14 mouse cellular contexts compared by ENCODE assay signal in the genomic region with DNA sequence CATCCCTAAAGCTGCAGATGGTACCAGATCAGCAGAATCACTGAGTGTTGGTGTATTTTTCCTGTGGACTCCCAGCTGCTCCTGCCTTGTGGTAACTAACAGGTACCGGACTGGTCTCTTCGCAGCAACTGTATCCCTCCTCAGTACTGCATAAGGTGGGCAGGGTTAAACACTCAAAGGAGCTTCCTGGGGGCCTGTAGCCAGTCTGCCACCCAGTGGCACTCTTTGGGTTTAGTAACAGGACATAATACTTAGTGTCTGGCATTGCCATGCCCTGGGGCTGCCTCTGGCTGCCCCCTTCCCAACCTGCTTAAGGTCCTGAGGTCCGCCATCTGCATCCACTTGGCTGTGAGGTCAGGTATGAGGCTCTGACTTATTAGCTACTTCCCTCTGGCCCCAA.
DNase-seq lines count a peak whose midpoint lies in the region; ATAC-seq and TF ChIP-seq lines count a peak whose summit lies in the region.
"Had no signal": no experiment of that assay in that cellular context is flagged by ENCODE, and none has a peak within 500 bp of the region (broad histone marks: within the 10 kb centered on the region; RNA-seq: fewer than 3 reads in every experiment).

No protein-coding gene starts in this region.

- no peak overlapping the region for H3K4me2 ChIP-seq in midbrain, embryonic 13.5 days (replicated peaks)
- no peak overlapping the region for H3K4me2 ChIP-seq in midbrain, embryonic 16.5 days (ENCODE audit: low read length)
- H3K4me2 ChIP-seq in intestine, postnatal 0 days (replicated peaks; ENCODE audit: low read depth), result no peak overlapping the region
- H3K4me2 ChIP-seq: heart, embryonic 11.5 days; kidney, embryonic 15.5 days had no signal

- peaks cover 26% of the 10 kb centered on the region for H3K4me1 ChIP-seq in midbrain, embryonic 13.5 days (replicated peaks)
- peaks cover 6% of the 10 kb centered on the region; the same call in 1 of the 2 replicates for H3K4me1 ChIP-seq in midbrain, embryonic 16.5 days (ENCODE audit: control insufficient read depth, insufficient read depth, low read length)
- H3K4me1 ChIP-seq in intestine, postnatal 0 days (replicated peaks; ENCODE audit: control insufficient read depth, insufficient read depth, low read length), result no peaks in the 10 kb centered on the region
- H3K4me1 ChIP-seq: kidney, embryonic 15.5 days had no signal

- no peak overlapping the region for H3K4me3 ChIP-seq in midbrain, embryonic 13.5 days (replicated peaks)
- H3K4me3 ChIP-seq in midbrain, embryonic 16.5 days (ENCODE audit: low read depth, low read length), result no peak overlapping the region
- H3K4me3 ChIP-seq in intestine, postnatal 0 days (ENCODE audit: low read depth, low read length), result no peak overlapping the region
- H3K4me3 ChIP-seq: kidney, embryonic 15.5 days had no signal

- peak; percentile 44 for TF ChIP-seq CTCF in intestine, postnatal 0 days (IDR thresholded peaks at IDR 0.05; ENCODE audit: low read depth)

- H3K9me3 ChIP-seq in midbrain, embryonic 13.5 days, result no peaks in the 10 kb centered on the region
- H3K9me3 ChIP-seq in midbrain, embryonic 16.5 days (replicated peaks; ENCODE audit: control insufficient read depth, low read length, poor library complexity, severe bottlenecking), result no peaks in the 10 kb centered on the region
- H3K9me3 ChIP-seq in intestine, postnatal 0 days (ENCODE audit: control insufficient read depth), result no peaks in the 10 kb centered on the region
- H3K9me3 ChIP-seq: kidney, embryonic 15.5 days had no signal

- 90% methylated on average over 3 of the region's 3 CpGs for WGBS in midbrain, embryonic 13.5 days
- WGBS in midbrain, embryonic 16.5 days, result 86% methylated on average over 3 of the region's 3 CpGs
- WGBS in intestine, postnatal 0 days, result 82% methylated on average over 3 of the region's 3 CpGs

- H3K36me3 ChIP-seq in midbrain, embryonic 13.5 days, result no peaks in the 10 kb centered on the region
- no peaks in the 10 kb centered on the region for H3K36me3 ChIP-seq in midbrain, embryonic 16.5 days (ENCODE audit: control insufficient read depth, insufficient read depth, low read length)
- H3K36me3 ChIP-seq in intestine, postnatal 0 days (ENCODE audit: control insufficient read depth, insufficient read depth), result no peaks in the 10 kb centered on the region
- H3K36me3 ChIP-seq: kidney, embryonic 15.5 days had no signal

- no peaks in the 10 kb centered on the region for H3K27me3 ChIP-seq in midbrain, embryonic 13.5 days
- no peaks in the 10 kb centered on the region for H3K27me3 ChIP-seq in midbrain, embryonic 16.5 days (ENCODE audit: control insufficient read depth, insufficient read depth, low read depth, low read length)
- no peaks in the 10 kb centered on the region for H3K27me3 ChIP-seq in intestine, postnatal 0 days (replicated peaks; ENCODE audit: control insufficient read depth, insufficient read depth, low read length)

- no peak overlapping the region for H3K27ac ChIP-seq in midbrain, embryonic 13.5 days
- H3K27ac ChIP-seq in midbrain, embryonic 16.5 days (ENCODE audit: low read length), result no peak overlapping the region
- no peak overlapping the region for H3K27ac ChIP-seq in intestine, postnatal 0 days (ENCODE audit: low read depth, low read length)
- H3K27ac ChIP-seq: kidney, embryonic 15.5 days had no signal

- no peak overlapping the region for H3K9ac ChIP-seq in midbrain, embryonic 13.5 days (replicated peaks)
- no peak overlapping the region for H3K9ac ChIP-seq in midbrain, embryonic 16.5 days (ENCODE audit: low read depth, low read length)
- no peak overlapping the region for H3K9ac ChIP-seq in intestine, postnatal 0 days (ENCODE audit: low read depth, low read length)
- H3K9ac ChIP-seq: kidney, embryonic 15.5 days had no signal

- peak; percentile 54 to 57 for DNase-seq in cerebellum, postnatal 14 days
- DNase-seq in thymus, postnatal 25 days, result peak; percentile 55
- no peak for DNase-seq in embryo, embryonic 9.5 days (ENCODE audit: extremely low spot score)
- DNase-seq in urinary bladder, postnatal 10 days (ENCODE audit: low spot score), result no peak
- DNase-seq: cerebellum, adult 9-10 months; layer of hippocampus, adult 9-11 months; liver; lung, adult 2 months had no signal

- no peak for ATAC-seq in cerebellum, adult (ENCODE audit: insufficient number of reproducible peaks, low FRiP score, low TSS enrichment)
- ATAC-seq in midbrain, embryonic 13.5 days, result peak; percentile 50; the same call in 1 of the 2 replicates
- ATAC-seq in midbrain, embryonic 16.5 days, result no peak
- 0 out of 2 replicates have a peak, but pooled peaks have one; percentile 23 for ATAC-seq in intestine, postnatal 0 days

Comparison
In these comparisons a context has a peak if more than half of its experiments do, and no peak if none do; other contexts are left out.
1. ATAC-seq: peak in midbrain, embryonic 13.5 days (single experiment) and intestine, postnatal 0 days (single experiment); none in cerebellum, adult (single experiment) and midbrain, embryonic 16.5 days (single experiment).
2. DNase-seq: peak in cerebellum, postnatal 14 days (2 of 2) and thymus, postnatal 25 days (single experiment); none in embryo, embryonic 9.5 days (single experiment) and urinary bladder, postnatal 10 days (single experiment).